Mouse (Mus musculus): ENCODE measurements around the gene Nfia. TPM values are rescaled to one million over a fixed set of nuclear protein-coding genes. Genes with fewer than 3 reads are reported as not detected.

Gene Nfia
- polyA plus RNA-seq, 1 experiment from 2014 or later, result 26.6 TPM

DNA sequence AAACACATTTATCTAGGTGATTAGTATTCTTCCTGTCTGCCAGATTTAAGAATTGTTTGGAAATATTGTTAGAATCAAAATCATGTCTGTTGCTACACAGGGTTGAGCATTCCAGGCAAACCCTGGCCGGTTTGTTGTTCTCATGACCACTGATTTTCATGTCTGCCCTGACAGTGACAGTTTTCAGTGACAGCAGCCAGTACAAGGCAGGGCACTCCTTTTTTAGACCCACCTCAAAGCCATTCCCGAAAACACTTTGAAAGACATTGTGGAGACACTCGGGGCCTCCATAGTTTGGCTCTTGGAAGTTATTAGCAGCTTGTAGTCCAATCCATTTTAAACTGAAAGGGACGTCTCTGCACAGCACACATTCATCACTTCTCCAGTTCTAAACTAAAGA, 41.5 kb downstream of the Nfia start:
- Histone ChIP-seq H3K4me1 (ENCODE audit: control insufficient read depth, insufficient read depth, low read length) (no peaks in the 10 kb centered on the region), H3K4me3 (ENCODE audit: low read depth, low read length) (no peak overlapping the region), H3K4me2 (ENCODE audit: low read length) (no peak overlapping the region), H3K36me3 (ENCODE audit: control insufficient read depth, insufficient read depth, low read length) (no peaks in the 10 kb centered on the region), H3K27ac (ENCODE audit: low read length) (no peak overlapping the region), H3K9me3 (replicated peaks; ENCODE audit: control insufficient read depth, low read length, poor library complexity, severe bottlenecking) (no peaks in the 10 kb centered on the region), H3K27me3 (ENCODE audit: control insufficient read depth, insufficient read depth, low read depth, low read length) (no peaks in the 10 kb centered on the region), H3K9ac (ENCODE audit: low read depth, low read length) (no peak overlapping the region)
- no peak for ATAC-seq
- 74% methylated on average over 4 of the region's 4 CpGs for WGBS

DNA sequence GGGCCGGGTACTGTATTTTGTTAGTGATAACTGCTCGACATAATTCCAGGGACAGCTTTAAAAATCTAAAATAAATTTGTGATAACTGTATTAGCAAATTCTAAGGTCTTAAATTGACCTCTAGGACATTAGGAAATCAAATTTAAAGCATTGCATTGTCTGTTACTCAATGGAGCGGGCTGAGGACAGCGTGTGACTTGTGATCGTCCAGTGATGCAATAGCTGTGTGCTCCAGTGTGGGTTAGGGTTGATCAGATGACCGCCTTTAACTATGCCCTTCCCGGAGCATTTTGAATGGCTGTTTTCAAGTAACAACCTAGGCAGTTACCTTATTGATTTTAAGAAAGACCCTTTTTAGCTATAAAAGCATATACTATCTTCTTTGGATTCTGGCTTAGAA, 42.0 kb downstream of the Nfia start:
- H3K9ac ChIP-seq (ENCODE audit: low read depth, low read length), result no peak overlapping the region
- no peak overlapping the region for H3K4me3 ChIP-seq (ENCODE audit: low read depth, low read length)
- no peak overlapping the region for H3K27ac ChIP-seq (ENCODE audit: low read length)
- H3K4me2 ChIP-seq (ENCODE audit: low read length), result no peak overlapping the region
- 91% methylated on average over 7 of the region's 7 CpGs for WGBS
- no peaks in the 10 kb centered on the region for H3K9me3 ChIP-seq (replicated peaks; ENCODE audit: control insufficient read depth, low read length, poor library complexity, severe bottlenecking)
- ATAC-seq, result no peak
- no peaks in the 10 kb centered on the region for H3K36me3 ChIP-seq (ENCODE audit: control insufficient read depth, insufficient read depth, low read length)
- no peaks in the 10 kb centered on the region for H3K4me1 ChIP-seq (ENCODE audit: control insufficient read depth, insufficient read depth, low read length)
- H3K27me3 ChIP-seq (ENCODE audit: control insufficient read depth, insufficient read depth, low read depth, low read length), result no peaks in the 10 kb centered on the region

DNA sequence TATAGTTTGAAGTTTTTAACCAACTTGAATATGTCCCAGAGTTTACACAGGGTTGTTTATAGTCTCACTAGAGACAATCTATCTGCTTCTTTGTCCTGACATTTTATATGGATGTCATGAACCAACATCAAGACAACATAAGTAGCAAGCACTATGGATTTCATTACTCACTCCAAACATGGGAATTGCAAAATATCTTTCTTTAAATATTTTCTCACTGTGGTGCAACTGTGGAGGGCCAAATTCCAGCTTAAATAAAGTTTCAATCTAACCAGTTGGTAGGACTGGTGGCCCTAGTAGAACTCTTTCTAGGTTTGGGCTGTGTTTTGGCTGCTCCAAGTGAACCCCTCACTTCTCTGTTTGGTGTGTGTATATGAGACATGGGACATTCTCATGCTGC, 43.5 kb downstream of the Nfia start:
- no peaks in the 10 kb centered on the region for H3K36me3 ChIP-seq (ENCODE audit: control insufficient read depth, insufficient read depth, low read length)
- no peak overlapping the region for H3K4me3 ChIP-seq (ENCODE audit: low read depth, low read length)
- H3K27ac ChIP-seq (ENCODE audit: low read length), result no peak overlapping the region
- ATAC-seq, result no peak
- H3K4me1 ChIP-seq (ENCODE audit: control insufficient read depth, insufficient read depth, low read length), result no peaks in the 10 kb centered on the region
- no peaks in the 10 kb centered on the region for H3K27me3 ChIP-seq (ENCODE audit: control insufficient read depth, insufficient read depth, low read depth, low read length)
- no peak overlapping the region for H3K9ac ChIP-seq (ENCODE audit: low read depth, low read length)
- no peaks in the 10 kb centered on the region for H3K9me3 ChIP-seq (replicated peaks; ENCODE audit: control insufficient read depth, low read length, poor library complexity, severe bottlenecking)
- no peak overlapping the region for H3K4me2 ChIP-seq (ENCODE audit: low read length)

DNA sequence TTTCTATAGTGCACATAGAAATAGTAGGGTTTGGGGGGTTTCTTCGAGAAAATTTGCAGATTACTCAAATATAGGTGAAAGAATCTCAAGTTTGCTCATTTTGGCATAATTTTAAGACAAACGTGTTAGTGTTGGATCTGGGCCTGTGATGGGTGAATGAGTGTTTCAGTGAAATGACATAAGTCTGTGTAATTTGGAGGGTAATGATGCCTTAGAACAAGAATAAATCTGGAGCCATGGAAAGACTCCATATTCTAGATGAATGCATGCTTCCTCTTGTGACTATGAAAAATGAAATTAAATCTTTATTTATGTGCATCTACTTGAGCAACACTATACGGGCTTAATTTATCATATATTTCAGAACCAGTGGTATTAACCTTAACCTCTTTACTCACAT, 44.2 kb downstream of the Nfia start:
- no peak overlapping the region for H3K9ac ChIP-seq (ENCODE audit: low read depth, low read length)
- no peaks in the 10 kb centered on the region for H3K27me3 ChIP-seq (ENCODE audit: control insufficient read depth, insufficient read depth, low read depth, low read length)
- no peaks in the 10 kb centered on the region for H3K9me3 ChIP-seq (replicated peaks; ENCODE audit: control insufficient read depth, low read length, poor library complexity, severe bottlenecking)
- ATAC-seq, result no peak
- H3K4me3 ChIP-seq (ENCODE audit: low read depth, low read length), result no peak overlapping the region
- no peaks in the 10 kb centered on the region for H3K4me1 ChIP-seq (ENCODE audit: control insufficient read depth, insufficient read depth, low read length)
- H3K4me2 ChIP-seq (ENCODE audit: low read length), result no peak overlapping the region
- H3K27ac ChIP-seq (ENCODE audit: low read length), result no peak overlapping the region
- H3K36me3 ChIP-seq (ENCODE audit: control insufficient read depth, insufficient read depth, low read length), result no peaks in the 10 kb centered on the region
- WGBS, result 87% methylated on average over 3 of the region's 3 CpGs

DNA sequence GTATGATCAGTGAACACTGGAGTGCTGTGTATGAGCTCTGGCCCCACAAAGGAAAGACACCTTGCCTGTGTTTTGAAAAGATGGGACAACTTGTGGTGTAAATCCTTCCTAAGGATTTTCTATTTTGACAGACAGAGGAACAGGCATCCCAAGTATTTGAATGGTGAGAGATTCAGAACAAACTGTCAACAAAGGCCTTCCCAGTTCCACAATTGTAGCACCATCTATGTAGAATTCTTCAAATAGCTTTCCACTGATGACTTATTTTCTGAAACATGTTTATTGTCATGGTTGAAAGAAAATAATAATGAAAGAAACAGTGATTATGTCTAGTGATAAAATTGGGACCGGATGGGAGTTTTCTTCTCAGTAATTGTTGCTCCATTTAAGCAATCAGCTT, 45.2 kb downstream of the Nfia start:
- Histone ChIP-seq H3K4me3 (ENCODE audit: low read depth, low read length) (no peak overlapping the region), H3K27ac (ENCODE audit: low read length) (no peak overlapping the region), H3K36me3 (ENCODE audit: control insufficient read depth, insufficient read depth, low read length) (no peaks in the 10 kb centered on the region), H3K9ac (ENCODE audit: low read depth, low read length) (no peak overlapping the region), H3K9me3 (replicated peaks; ENCODE audit: control insufficient read depth, low read length, poor library complexity, severe bottlenecking) (no peaks in the 10 kb centered on the region), H3K4me1 (ENCODE audit: control insufficient read depth, insufficient read depth, low read length) (no peaks in the 10 kb centered on the region), H3K4me2 (ENCODE audit: low read length) (no peak overlapping the region), H3K27me3 (ENCODE audit: control insufficient read depth, insufficient read depth, low read depth, low read length) (no peaks in the 10 kb centered on the region)
- 96% methylated on average over 1 of the region's 1 CpGs for WGBS
- no peak for ATAC-seq

DNA sequence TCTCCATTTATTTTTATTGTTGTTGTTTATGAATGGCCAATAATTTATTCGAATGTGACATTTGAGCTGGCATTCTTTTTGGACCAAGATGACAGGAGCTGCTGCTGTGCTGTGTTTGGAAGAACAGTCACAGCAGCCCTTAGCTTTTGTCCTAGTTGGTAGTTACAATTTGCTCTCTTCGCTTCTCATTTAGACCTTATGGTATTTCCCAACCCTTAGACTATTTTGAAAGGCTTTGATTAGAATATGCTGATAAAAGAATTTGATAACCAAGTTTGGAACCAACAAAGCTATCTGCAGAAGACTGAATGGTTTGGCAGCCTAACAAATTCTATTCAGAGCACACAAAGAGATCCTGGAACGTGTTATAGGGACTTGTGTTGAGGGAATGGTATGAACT, 46.0 kb downstream of the Nfia start:
- ATAC-seq, result no peak
- H3K9ac ChIP-seq (ENCODE audit: low read depth, low read length), result no peak overlapping the region
- no peaks in the 10 kb centered on the region for H3K9me3 ChIP-seq (replicated peaks; ENCODE audit: control insufficient read depth, low read length, poor library complexity, severe bottlenecking)
- H3K27ac ChIP-seq (ENCODE audit: low read length), result no peak overlapping the region
- H3K36me3 ChIP-seq (ENCODE audit: control insufficient read depth, insufficient read depth, low read length), result no peaks in the 10 kb centered on the region
- no peak overlapping the region for H3K4me2 ChIP-seq (ENCODE audit: low read length)
- no peak overlapping the region for H3K4me3 ChIP-seq (ENCODE audit: low read depth, low read length)
- H3K4me1 ChIP-seq (ENCODE audit: control insufficient read depth, insufficient read depth, low read length), result no peaks in the 10 kb centered on the region; the same call in 1 of the 2 replicates
- H3K27me3 ChIP-seq (ENCODE audit: control insufficient read depth, insufficient read depth, low read depth, low read length), result no peaks in the 10 kb centered on the region
- 77% methylated on average over 3 of the region's 3 CpGs for WGBS

DNA sequence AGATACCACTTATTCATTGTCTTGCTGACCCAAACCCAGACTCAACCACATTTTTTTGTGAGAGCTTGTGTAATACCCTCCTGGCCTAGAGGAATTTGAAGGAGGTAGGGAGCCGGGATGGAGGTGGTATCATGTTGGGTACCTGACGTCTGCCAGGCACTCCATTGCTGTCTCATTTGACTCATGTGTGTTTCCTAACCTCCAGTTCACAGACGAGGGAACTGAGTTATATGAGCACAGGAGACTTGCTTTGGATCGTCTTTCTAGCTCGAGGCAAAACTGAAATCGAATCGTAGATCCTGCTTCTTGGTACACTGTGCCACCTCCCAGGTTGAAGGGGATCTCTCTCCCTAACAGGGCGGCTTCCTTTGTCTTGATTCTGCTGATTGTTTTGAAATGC, 46.6 kb downstream of the Nfia start:
- no peak overlapping the region for H3K27ac ChIP-seq (ENCODE audit: low read length)
- WGBS, result 87% methylated on average over 8 of the region's 8 CpGs

DNA sequence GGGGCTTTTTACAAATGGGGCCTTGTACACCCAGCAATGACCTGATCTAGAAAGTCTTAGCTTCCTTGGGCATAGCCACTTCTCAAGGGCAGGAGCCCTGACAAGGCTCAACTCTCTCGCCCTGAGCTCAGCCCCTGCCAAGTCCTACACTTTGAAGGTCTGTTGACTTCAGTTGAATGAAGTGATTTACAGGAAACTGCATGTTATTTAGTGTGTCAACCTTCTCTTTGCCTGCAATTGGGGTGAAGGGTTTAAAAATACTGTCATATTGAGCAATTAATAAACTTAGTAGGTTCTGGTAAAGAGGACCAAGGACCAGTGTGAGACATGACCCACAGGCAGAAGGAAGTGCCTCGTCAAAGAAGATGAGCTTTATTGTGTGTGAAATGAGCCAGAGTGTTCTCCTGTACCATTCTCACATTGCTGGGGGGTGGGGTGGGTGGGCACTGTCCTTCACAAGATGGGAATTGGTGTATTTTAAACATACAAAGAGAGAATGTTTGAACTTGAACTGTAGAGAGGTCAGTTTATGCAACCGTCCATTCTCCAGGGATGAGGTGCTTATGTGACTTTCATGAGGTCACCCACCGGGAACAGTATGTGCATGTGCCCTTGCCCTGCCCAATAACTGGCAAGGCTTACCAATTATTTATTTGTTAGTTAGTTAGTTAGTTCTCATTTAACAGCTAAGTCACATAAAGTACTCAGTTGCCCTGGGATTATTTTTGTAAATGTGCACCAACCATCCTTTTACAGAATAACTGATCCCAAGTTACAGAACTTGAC, 48.1 kb downstream of the Nfia start:
- no peak overlapping the region for H3K4me3 ChIP-seq (ENCODE audit: low read depth, low read length)
- no peak for ATAC-seq
- H3K9ac ChIP-seq (ENCODE audit: low read depth, low read length), result no peak overlapping the region
- no peaks in the 10 kb centered on the region for H3K27me3 ChIP-seq (ENCODE audit: control insufficient read depth, insufficient read depth, low read depth, low read length)
- 84% methylated on average over 4 of the region's 4 CpGs for WGBS
- no peaks in the 10 kb centered on the region for H3K36me3 ChIP-seq (ENCODE audit: control insufficient read depth, insufficient read depth, low read length)
- no peak overlapping the region for H3K4me2 ChIP-seq (ENCODE audit: low read length)
- H3K27ac ChIP-seq (ENCODE audit: low read length), result no peak overlapping the region
- H3K9me3 ChIP-seq (replicated peaks; ENCODE audit: control insufficient read depth, low read length, poor library complexity, severe bottlenecking), result no peaks in the 10 kb centered on the region
- peaks cover 6% of the 10 kb centered on the region for H3K4me1 ChIP-seq (ENCODE audit: control insufficient read depth, insufficient read depth, low read length)

More for the DNA sequence above, 46.6 kb downstream of the Nfia start:
- Histone ChIP-seq H3K4me3 (ENCODE audit: low read depth, low read length) (no peak overlapping the region), H3K9ac (ENCODE audit: low read depth, low read length) (no peak overlapping the region), H3K4me1 (ENCODE audit: control insufficient read depth, insufficient read depth, low read length) (no peaks in the 10 kb centered on the region; the same call in 1 of the 2 replicates), H3K9me3 (replicated peaks; ENCODE audit: control insufficient read depth, low read length, poor library complexity, severe bottlenecking) (no peaks in the 10 kb centered on the region), H3K27me3 (ENCODE audit: control insufficient read depth, insufficient read depth, low read depth, low read length) (no peaks in the 10 kb centered on the region), H3K36me3 (ENCODE audit: control insufficient read depth, insufficient read depth, low read length) (no peaks in the 10 kb centered on the region), H3K4me2 (ENCODE audit: low read length) (no peak overlapping the region)
- ATAC-seq, result no peak

DNA sequence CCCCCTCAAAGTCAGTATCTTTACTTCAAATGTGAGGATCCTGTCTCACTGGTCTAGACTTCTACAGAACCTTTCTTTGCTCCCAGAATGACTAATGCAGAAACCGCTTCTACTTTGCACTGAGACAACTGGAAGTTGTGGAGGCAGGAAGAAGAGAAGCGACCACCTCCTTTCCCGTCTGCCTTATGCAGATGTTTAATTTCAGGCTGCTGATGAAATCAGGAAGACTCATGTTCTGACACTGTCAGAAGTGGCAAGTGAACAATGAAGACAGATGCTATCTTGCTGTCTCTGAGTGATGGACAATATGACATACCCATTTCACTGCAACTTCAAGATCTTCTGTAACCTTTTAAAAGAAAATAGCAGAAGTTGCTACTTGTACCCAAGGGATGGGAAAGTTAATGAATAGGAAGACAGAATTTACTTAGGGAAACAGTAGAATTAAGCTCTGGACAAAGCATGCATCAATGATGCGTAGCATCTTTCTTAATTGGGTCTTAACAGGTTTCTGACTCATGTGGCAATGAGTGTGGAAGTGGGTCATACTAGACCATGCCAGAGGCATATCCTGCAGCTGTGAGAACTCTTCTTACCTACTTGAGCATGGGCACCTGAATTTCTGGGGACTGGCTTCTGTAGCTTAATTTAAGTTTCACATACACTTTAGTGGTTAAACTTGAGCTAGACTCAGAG, 49.2 kb downstream of the Nfia start:
- Histone ChIP-seq H3K4me2 (ENCODE audit: low read length) (no peak overlapping the region), H3K9ac (ENCODE audit: low read depth, low read length) (no peak overlapping the region), H3K9me3 (replicated peaks; ENCODE audit: control insufficient read depth, low read length, poor library complexity, severe bottlenecking) (no peaks in the 10 kb centered on the region), H3K27me3 (ENCODE audit: control insufficient read depth, insufficient read depth, low read depth, low read length) (no peaks in the 10 kb centered on the region), H3K27ac (ENCODE audit: low read length) (no peak overlapping the region), H3K4me3 (ENCODE audit: low read depth, low read length) (no peak overlapping the region), H3K36me3 (ENCODE audit: control insufficient read depth, insufficient read depth, low read length) (no peaks in the 10 kb centered on the region), H3K4me1 (ENCODE audit: control insufficient read depth, insufficient read depth, low read length) (peaks cover 9% of the 10 kb centered on the region)
- whole genome bisulfite sequencing, result 89% methylated on average over 4 of the region's 4 CpGs
- no peak for ATAC-seq

Measured in midbrain, embryonic 16.5 days (tissue).